Comparison of ENCODE assay signal across 18 mouse cellular contexts in genomic region chr8:58253620-58254019, GRCm38 (mm10).
"Had no signal": no experiment of that assay in that cellular context is flagged by ENCODE, and none has a peak within 500 bp of the region (broad histone marks: within the 10 kb centered on the region; RNA-seq: fewer than 3 reads in every experiment).

No protein-coding gene starts in this region.

- H3K9me3 ChIP-seq: liver, embryonic 13.5 days; midbrain, embryonic 12.5 days; midbrain, embryonic 15.5 days; neural tube, embryonic 12.5 days; neural tube, embryonic 15.5 days had no signal

- H3K4me3 ChIP-seq: layer of hippocampus, adult 2 months; liver, embryonic 13.5 days; midbrain, embryonic 12.5 days; midbrain, embryonic 15.5 days; neural tube, embryonic 12.5 days; neural tube, embryonic 15.5 days had no signal

- H3K4me1 ChIP-seq: liver, embryonic 13.5 days; midbrain, embryonic 12.5 days; midbrain, embryonic 15.5 days; neural tube, embryonic 12.5 days; neural tube, embryonic 15.5 days had no signal

- H3K27ac ChIP-seq: kidney, postnatal 0 days; layer of hippocampus, adult 2 months; liver, embryonic 13.5 days; macrophage; midbrain, embryonic 12.5 days; midbrain, embryonic 15.5 days; neural tube, embryonic 12.5 days; neural tube, embryonic 15.5 days; stomach, postnatal 0 days had no signal

- H3K36me3 ChIP-seq: liver, embryonic 13.5 days; midbrain, embryonic 12.5 days; midbrain, embryonic 15.5 days; neural tube, embryonic 12.5 days; neural tube, embryonic 15.5 days had no signal

- H3K27me3 ChIP-seq: liver, embryonic 13.5 days; midbrain, embryonic 12.5 days; midbrain, embryonic 15.5 days; neural tube, embryonic 12.5 days; neural tube, embryonic 15.5 days had no signal

- H3K9ac ChIP-seq: liver, embryonic 13.5 days; midbrain, embryonic 12.5 days; midbrain, embryonic 15.5 days; neural tube, embryonic 12.5 days; neural tube, embryonic 15.5 days had no signal

- H3K4me2 ChIP-seq: liver, embryonic 13.5 days; midbrain, embryonic 12.5 days; midbrain, embryonic 15.5 days; neural tube, embryonic 12.5 days; neural tube, embryonic 15.5 days had no signal

- ATAC-seq: midbrain, embryonic 15.5 days had no signal

- DNase-seq: kidney, postnatal 25 days; layer of hippocampus, adult 9-11 months; liver, embryonic 13.5 days; lung, adult 2 months; right cerebral cortex, adult 18-20 months; right cerebral cortex, postnatal 14 days; right cerebral cortex, postnatal 4 days; thymus, adult 2 months; thymus, postnatal 14 days; thymus, postnatal 4 days had no signal
